In genomic region chr3:115992103-115992502, GRCm38 (mm10) we compare ENCODE assay signal across 17 mouse cellular contexts. TPM values are rescaled to one million over a fixed set of nuclear protein-coding genes. Genes with fewer than 3 reads are reported as not detected.
DNase-seq lines count a peak whose midpoint lies in the region; ATAC-seq lines count a peak whose summit lies in the region.
"Had no signal": no experiment of that assay in that cellular context is flagged by ENCODE, and none has a peak within 500 bp of the region (broad histone marks: within the 10 kb centered on the region; RNA-seq: fewer than 3 reads in every experiment).

No protein-coding gene starts in this region.

- no peaks in the 10 kb centered on the region for H3K9me3 ChIP-seq in forebrain, embryonic 12.5 days
- H3K9me3 ChIP-seq: forebrain, embryonic 15.5 days; midbrain, embryonic 13.5 days had no signal

- no peak overlapping the region for H3K27ac ChIP-seq in forebrain, embryonic 12.5 days
- H3K27ac ChIP-seq: forebrain, embryonic 15.5 days; hindbrain, embryonic 14.5 days; midbrain, embryonic 13.5 days had no signal

- peaks cover 27% of the 10 kb centered on the region for H3K36me3 ChIP-seq in forebrain, embryonic 12.5 days (replicated peaks)

- no peak overlapping the region for H3K4me3 ChIP-seq in forebrain, embryonic 12.5 days (replicated peaks)
- H3K4me3 ChIP-seq: forebrain, embryonic 15.5 days; midbrain, embryonic 13.5 days had no signal

- no peak for ATAC-seq in forebrain, embryonic 12.5 days (ENCODE audit: low FRiP score)
- no peak for ATAC-seq in monocyte, adult 5-6 weeks (replicated peaks; ENCODE audit: insufficient number of reproducible peaks, low FRiP score, low TSS enrichment, poor library complexity, severe bottlenecking)
- ATAC-seq: forebrain, embryonic 15.5 days; midbrain, embryonic 13.5 days; Patski had no signal

- peak; percentile 36 for DNase-seq in adrenal gland, postnatal 14 days
- no peak for DNase-seq in adrenal gland, adult 2 months
- peak; percentile 43 for DNase-seq in kidney, postnatal 10 days
- DNase-seq in kidney, adult 9 months, result no peak
- peak; percentile 18 to 23 for DNase-seq in urinary bladder, postnatal 36 days (ENCODE audit: low spot score in 2 of 2)
- DNase-seq in urinary bladder, postnatal 4 days (ENCODE audit: low spot score in 2 of 2), result no peak
- DNase-seq: cerebellum, adult 9-10 months; embryo, embryonic 11 days; gastrocnemius, postnatal 36 days; liver; thymus, adult 2 months had no signal

- H3K4me2 ChIP-seq in forebrain, embryonic 12.5 days, result no peak overlapping the region
- H3K4me2 ChIP-seq: forebrain, embryonic 15.5 days; hindbrain, embryonic 14.5 days; midbrain, embryonic 13.5 days had no signal

- H3K27me3 ChIP-seq in forebrain, embryonic 12.5 days, result no peaks in the 10 kb centered on the region
- H3K27me3 ChIP-seq: forebrain, embryonic 15.5 days; midbrain, embryonic 13.5 days; Patski had no signal

- H3K4me1 ChIP-seq in forebrain, embryonic 12.5 days, result no peaks in the 10 kb centered on the region
- H3K4me1 ChIP-seq: forebrain, embryonic 15.5 days; midbrain, embryonic 13.5 days had no signal

- WGBS in forebrain, embryonic 12.5 days, result 95% methylated on average over 4 of the region's 4 CpGs

- no peak overlapping the region for H3K9ac ChIP-seq in forebrain, embryonic 12.5 days
- H3K9ac ChIP-seq: forebrain, embryonic 15.5 days; hindbrain, embryonic 14.5 days; midbrain, embryonic 13.5 days had no signal

RNA-seq across cellular contexts. Expression of gene Slc30a7, which starts 15.1 kb away (rescaled TPM):
- 30.7 and 41.3 TPM in 2 replicates for total RNA-seq in adrenal gland, postnatal 14 days (2021)
- total RNA-seq in adrenal gland, adult 2 months (2021), result 10 to 100 TPM; 26.8 to 34.5 TPM
- 5.9 and 7.3 TPM in 2 replicates for polyA plus RNA-seq in adrenal gland, adult 2 months (2012; rRNA removed)
- 20.3 and 24.2 TPM in 2 replicates for polyA plus RNA-seq in forebrain, embryonic 12.5 days (2016; fragmentation: Nextera tagmentation; extraction: Ambion mirVana)
- 40.1 to 60.1 TPM (median 48.5 TPM) in 3 replicates for total RNA-seq in monocyte, adult 5-6 weeks (2017)

RNA-seq across cellular contexts. Expression of gene Extl2, which starts 15.2 kb away (rescaled TPM):
- total RNA-seq in adrenal gland, postnatal 14 days (2021), result 17.8 and 20.9 TPM in 2 replicates
- total RNA-seq in adrenal gland, adult 2 months (2021), result 10 to 100 TPM; 16.3 to 22.7 TPM
- polyA plus RNA-seq in adrenal gland, adult 2 months (2012; rRNA removed), result 34.7 and 37.9 TPM in 2 replicates
- polyA plus RNA-seq in forebrain, embryonic 12.5 days (2016; fragmentation: Nextera tagmentation; extraction: Ambion mirVana), result 22.0 and 22.4 TPM in 2 replicates
- total RNA-seq in monocyte, adult 5-6 weeks (2017), result 3.0 to 6.3 TPM (median 4.1 TPM) in 3 replicates

Comparison
In these comparisons a context has a peak if more than half of its experiments do, and no peak if none do; other contexts are left out.
1. DNase-seq: peak in adrenal gland, postnatal 14 days (single experiment), kidney, postnatal 10 days (single experiment) and urinary bladder, postnatal 36 days (2 of 2); none in adrenal gland, adult 2 months (single experiment), kidney, adult 9 months (single experiment) and urinary bladder, postnatal 4 days (0 of 2).